Mouse (Mus musculus) activated CD4-positive, CD25-positive, alpha-beta regulatory T cell (primary cell): ENCODE data around the gene Tmem40. TPM values are rescaled to one million over a fixed set of nuclear protein-coding genes. Genes with fewer than 3 reads are reported as not detected.

Source experiments
- polyA plus RNA-seq, 2 experiments: library from polyadenylated mRNA; unstranded; fragments of 100-300 nt; shearing (Covaris generic); gene quantifications; one replicate each; pipeline ENCODE4 v1.2.1; 2017

Tmem40 gene
- polyA plus RNA-seq, result not detected

GRCm38 (mm10) chr6:115761995-115762756, at the start of gene Tmem40:
Gene Tmem40 (minus strand): TSS chr6:115762410.

GRCm38 (mm10) chr6:115808488-115809231, 46.5 kb upstream of the Tmem40 start, which contains the start of gene Rpl32:
Gene Rpl32 (minus strand): TSS chr6:115808747.

GRCm38 (mm10) chr6:115774501-115774921, 12.3 kb upstream of the Tmem40 start, which contains the start of gene Cand2:
Gene Cand2 (plus strand): TSS chr6:115774538.

Other genes starting within 250 kb of the Tmem40 start
- gene Tsen2, start 217.7 kb downstream of the Tmem40 start, polyA plus RNA-seq, result 10 to 100 TPM in 1 of 2 experiments, 1 to 10 TPM in 1; 5.8 to 14.1 TPM
- gene Mkrn2os, start 169.8 kb downstream of the Tmem40 start, polyA plus RNA-seq, result under 1 TPM; 0.09 to 0.33 TPM
- 10 to 100 TPM; 29.1 to 37.1 TPM for gene Mkrn2, start 160.5 kb downstream of the Tmem40 start, polyA plus RNA-seq
- 100 to 1,000 TPM; 100 to 102 TPM for gene Raf1, start 85.8 kb downstream of the Tmem40 start, polyA plus RNA-seq
- gene Cand2, start 12.1 kb upstream of the Tmem40 start, polyA plus RNA-seq, result 1 to 10 TPM; 5.5 to 5.9 TPM
- gene Rpl32, start 46.3 kb upstream of the Tmem40 start, polyA plus RNA-seq, result 1,000 to 10,000 TPM; 2,529 to 4,590 TPM
- 1 to 10 TPM in 1 of 2 experiments, under 1 TPM in 1; 0.09 to 1.3 TPM for gene Efcab12, start 76.0 kb upstream of the Tmem40 start, polyA plus RNA-seq
- 10 to 100 TPM in 1 of 2 experiments, 1 to 10 TPM in 1; 7.4 to 10.8 TPM for gene Mbd4, start 91.0 kb upstream of the Tmem40 start, polyA plus RNA-seq
- 1 to 10 TPM; 2.0 to 2.2 TPM for gene Ift122, start 91.1 kb upstream of the Tmem40 start, polyA plus RNA-seq
- under 1 TPM in 1 of 2 experiments, not detected in 1; 0.24 TPM for gene Rho, start 169.3 kb upstream of the Tmem40 start, polyA plus RNA-seq
- under 1 TPM; 0.45 to 0.91 TPM for gene H1foo, start 182.5 kb upstream of the Tmem40 start, polyA plus RNA-seq
- gene Plxnd1, start 232.6 kb upstream of the Tmem40 start, polyA plus RNA-seq, result 10 to 100 TPM in 1 of 2 experiments, 1 to 10 TPM in 1; 2.9 to 10.3 TPM